Mouse (Mus musculus): ENCODE measurements at regions not wholly inside any gene's neighbourhood (a gene's known extent, or its start where the extent isn't known, plus 50 kb on each side); places are given as distances from the start of the nearest gene placed in this dataset.

GRCm38 (mm10) chr8:62502043-62502442 is 379.1 kb upstream of the Anxa10 start:
- peak; percentile 62 for DNase-seq (ENCODE audit: inconsistent ontology term)

- DNase-seq (ENCODE audit: inconsistent ontology term): no peak
Observed at GRCm38 (mm10) chr8:62482503-62482902, 359.6 kb upstream of the Anxa10 start.
